Mouse (Mus musculus) stomach, postnatal 0 days (tissue): ENCODE data around the gene Slc38a2. TPM values are rescaled to one million over a fixed set of nuclear protein-coding genes. Genes with fewer than 3 reads are reported as not detected.

Source experiments
- ATAC-seq: fragments of 200-750 bp; cut with Nextera tagmentation; 2 replicates; pipeline ENCODE4 v1.8.0; 2017; ENCODE audit not compliant: low FRiP score, low TSS enrichment
- DNase-seq: peaks from one replicate; pipeline ENCODE4 v3.0.0-alpha.2; 2016; ENCODE audit warnings: low spot score
- H3K27ac ChIP-seq: fragments of 300-500 bp; sonication (generic); replicated peaks from 2 replicates; pipeline ENCODE4 v1.5.1; 2014; ENCODE audit warnings: mild to moderate bottlenecking, control low read depth
- H3K27me3 ChIP-seq: fragments of 300-500 bp; sonication (generic); 2 replicates; pipeline ENCODE4 v1.6.1; 2014; ENCODE audit warnings: low read length; ENCODE audit not compliant: control insufficient read depth, insufficient read depth
- H3K36me3 ChIP-seq: fragments of 300-500 bp; sonication (generic); 2 replicates; pipeline ENCODE4 v1.6.1; 2014; ENCODE audit warnings: low read length, mixed read lengths; ENCODE audit not compliant: control insufficient read depth, insufficient read depth
- H3K4me1 ChIP-seq: fragments of 300-500 bp; sonication (generic); replicated peaks from 2 replicates; pipeline ENCODE4 v1.6.1; 2014; ENCODE audit warnings: antibody characterized with exemption; ENCODE audit not compliant: control insufficient read depth, insufficient read depth
- H3K4me2 ChIP-seq: fragments of 300-500 bp; sonication (generic); replicated peaks from 2 replicates; pipeline ENCODE4 v1.6.1; 2014; ENCODE audit warnings: low read depth, mild to moderate bottlenecking, control low read depth, moderate library complexity
- H3K4me3 ChIP-seq: fragments of 300-500 bp; sonication (generic); 2 replicates; pipeline ENCODE4 v1.5.1; 2014; ENCODE audit warnings: low read depth, low read length, control low read depth
- H3K9ac ChIP-seq: fragments of 300-500 bp; sonication (generic); 2 replicates; pipeline ENCODE4 v1.6.1; 2014; ENCODE audit warnings: mild to moderate bottlenecking, low read length, control low read depth, mixed read lengths
- H3K9me3 ChIP-seq: fragments of 300-500 bp; sonication (generic); 2 replicates; pipeline ENCODE4 v1.6.1; 2016; ENCODE audit warnings: low read length; ENCODE audit not compliant: control insufficient read depth
- CTCF ChIP-seq: IDR thresholded peaks from 2 replicates; pipeline ENCODE4 v1.5.1; 2016; ENCODE audit warnings: antibody characterized with exemption, low read depth, mild to moderate bottlenecking, moderate library complexity
- EP300 ChIP-seq: optimal IDR thresholded peaks from 2 replicates; pipeline ENCODE3; 2016; ENCODE audit warnings: antibody characterized with exemption
- WGBS: fragments of 180-500 bp; shearing (Covaris S2); extraction: QIAGEN DNeasy Blood & Tissue Kit; methylation state at CpG from one replicate; pipeline ENCODE4 v1.1.7; 2014; 5-methylcytosine and 5-hydroxymethylcytosine counted together
- polyA plus RNA-seq: library from polyadenylated mRNA; unstranded; fragments of >200 nt; fragmentation: Nextera tagmentation; extraction: Ambion mirVana; gene quantifications from 2 replicates; pipeline ENCODE4 v1.2.1, GENCODE M21; 2015

Slc38a2 gene
- polyA plus RNA-seq, 1 experiment from 2014 or later = 55.3 TPM

- no peak for TF ChIP-seq EP300
- TF ChIP-seq CTCF = no peak
- H3K9ac ChIP-seq = no peak overlapping the region
- no peaks in the 10 kb centered on the region for H3K4me1 ChIP-seq
- H3K36me3 ChIP-seq = no peaks in the 10 kb centered on the region
- 63% methylated on average over 4 of the region's 4 CpGs for WGBS
- H3K9me3 ChIP-seq = no peaks in the 10 kb centered on the region
- no peak overlapping the region for H3K27ac ChIP-seq
- H3K4me3 ChIP-seq = no peak overlapping the region
- H3K4me2 ChIP-seq = no peak overlapping the region
- ATAC-seq (no peak), DNase-seq (no peak)
- no peaks in the 10 kb centered on the region for H3K27me3 ChIP-seq
These were observed 16.8 kb upstream of the Slc38a2 start for GRCm38 (mm10) chr15:96716371-96716770.

GRCm38 (mm10) chr15:96715692-96716080 is 16.2 kb upstream of the Slc38a2 start:
- DNase-seq (no peak), ATAC-seq (no peak)
- H3K4me3 ChIP-seq = no peak overlapping the region
- no peak overlapping the region for H3K4me2 ChIP-seq
- no peaks in the 10 kb centered on the region for H3K4me1 ChIP-seq
- no peaks in the 10 kb centered on the region for H3K36me3 ChIP-seq
- WGBS = 89% methylated on average over 7 of the region's 7 CpGs
- no peak overlapping the region for H3K9ac ChIP-seq
- no peaks in the 10 kb centered on the region for H3K27me3 ChIP-seq
- no peaks in the 10 kb centered on the region for H3K9me3 ChIP-seq
- H3K27ac ChIP-seq = no peak overlapping the region
- TF ChIP-seq EP300 = no peak
- no peak for TF ChIP-seq CTCF

GRCm38 (mm10) chr15:96715079-96715691 is 15.7 kb upstream of the Slc38a2 start:
- TF ChIP-seq EP300 = no peak
- no peak for TF ChIP-seq CTCF
- Histone ChIP-seq H3K9ac (no peak overlapping the region), H3K27ac (no peak overlapping the region), H3K4me3 (no peak overlapping the region), H3K36me3 (no peaks in the 10 kb centered on the region), H3K4me2 (no peak overlapping the region), H3K4me1 (no peaks in the 10 kb centered on the region), H3K9me3 (no peaks in the 10 kb centered on the region), H3K27me3 (no peaks in the 10 kb centered on the region)
- 91% methylated on average over 9 of the region's 9 CpGs for WGBS
- ATAC-seq (no peak), DNase-seq (no peak)

GRCm38 (mm10) chr15:96714676-96715016 is 15.1 kb upstream of the Slc38a2 start:
- ATAC-seq (no peak), DNase-seq (no peak)
- H3K4me1 ChIP-seq = no peaks in the 10 kb centered on the region
- H3K9ac ChIP-seq = no peak overlapping the region
- no peaks in the 10 kb centered on the region for H3K36me3 ChIP-seq
- no peak overlapping the region for H3K4me3 ChIP-seq
- TF ChIP-seq EP300 (no peak), CTCF (no peak)
- H3K27ac ChIP-seq = no peak overlapping the region
- no peak overlapping the region for H3K4me2 ChIP-seq
- no peaks in the 10 kb centered on the region for H3K9me3 ChIP-seq
- H3K27me3 ChIP-seq = no peaks in the 10 kb centered on the region
- WGBS = 89% methylated on average over 3 of the region's 3 CpGs

GRCm38 (mm10) chr15:96713758-96714675 is 14.5 kb upstream of the Slc38a2 start:
- Histone ChIP-seq H3K4me3 (no peak overlapping the region), H3K9me3 (no peaks in the 10 kb centered on the region), H3K4me2 (no peak overlapping the region), H3K36me3 (no peaks in the 10 kb centered on the region), H3K27me3 (no peaks in the 10 kb centered on the region), H3K9ac (no peak overlapping the region), H3K4me1 (no peaks in the 10 kb centered on the region; the same call in 1 of the 2 replicates), H3K27ac (no peak overlapping the region)
- no peak for TF ChIP-seq EP300
- TF ChIP-seq CTCF = no peak
- ATAC-seq (no peak), DNase-seq (no peak)
- 93% methylated on average over 5 of the region's 7 CpGs for WGBS

GRCm38 (mm10) chr15:96712338-96712737 is 12.8 kb upstream of the Slc38a2 start:
- no peak overlapping the region for H3K27ac ChIP-seq
- H3K9me3 ChIP-seq = no peaks in the 10 kb centered on the region
- no peaks in the 10 kb centered on the region for H3K36me3 ChIP-seq
- no peak overlapping the region for H3K9ac ChIP-seq
- ATAC-seq (no peak), DNase-seq (no peak)
- WGBS = 86% methylated on average over 5 of the region's 5 CpGs
- H3K4me2 ChIP-seq = no peak overlapping the region
- H3K27me3 ChIP-seq = no peaks in the 10 kb centered on the region
- H3K4me3 ChIP-seq = no peak overlapping the region
- no peaks in the 10 kb centered on the region; the same call in 1 of the 2 replicates for H3K4me1 ChIP-seq
- TF ChIP-seq CTCF (no peak), EP300 (no peak)
